Mouse (Mus musculus): Measurements from ENCODE around the gene Rpl22.

The Rpl22 gene

DNA sequence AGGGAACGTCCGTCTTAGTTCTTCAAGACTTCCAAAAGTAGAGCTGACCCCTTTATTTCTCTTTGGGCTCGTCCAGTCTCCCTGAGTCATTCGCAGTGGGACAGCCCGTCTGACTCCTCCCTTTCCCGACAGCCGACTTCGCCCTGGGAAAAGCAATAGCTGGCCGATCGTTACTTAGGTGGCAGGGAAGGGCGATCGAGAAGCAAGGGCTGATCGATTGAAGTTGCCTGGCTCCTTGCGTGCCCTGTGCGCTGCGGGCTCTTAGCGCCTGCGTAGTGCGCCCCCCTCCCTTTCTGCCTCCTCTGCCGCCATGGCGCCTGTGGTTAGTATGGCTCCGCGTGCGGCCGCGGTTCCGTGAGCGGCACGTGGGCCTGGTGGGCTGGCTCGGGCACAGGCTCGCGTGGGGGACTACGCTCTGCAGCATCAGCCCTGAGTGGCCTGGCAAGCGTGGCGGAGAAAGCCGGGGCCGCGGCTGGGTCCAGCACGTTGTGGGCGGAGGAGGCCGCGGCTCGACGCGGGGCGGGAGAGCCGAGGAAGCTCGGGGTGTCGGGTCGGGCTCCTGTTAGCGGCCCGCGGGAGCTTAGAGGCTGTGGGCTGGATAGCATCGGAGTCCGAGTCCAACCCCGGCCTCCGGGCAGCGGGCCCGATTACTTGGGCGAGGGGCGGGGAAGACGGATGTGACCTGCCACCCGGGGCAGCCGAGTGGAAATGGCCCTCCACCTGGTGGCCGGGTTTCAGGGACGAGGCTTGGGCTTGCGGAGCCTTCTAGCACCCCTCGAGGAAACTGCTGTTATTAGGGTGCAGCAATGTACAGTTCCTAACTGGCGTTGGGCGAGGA lies at the start of gene Rpl22:
Gene Rpl22 (plus strand): TSS at position 169 of the 838 bp plus-strand sequence.
- DNase-seq: peak; percentile 95 to 97

GRCm38 (mm10) chr4:152276389-152277347 lies 48.9 kb upstream of the Rpl22 start:
- peak in 1 of 2 experiments; percentile 45 for DNase-seq

DNA sequence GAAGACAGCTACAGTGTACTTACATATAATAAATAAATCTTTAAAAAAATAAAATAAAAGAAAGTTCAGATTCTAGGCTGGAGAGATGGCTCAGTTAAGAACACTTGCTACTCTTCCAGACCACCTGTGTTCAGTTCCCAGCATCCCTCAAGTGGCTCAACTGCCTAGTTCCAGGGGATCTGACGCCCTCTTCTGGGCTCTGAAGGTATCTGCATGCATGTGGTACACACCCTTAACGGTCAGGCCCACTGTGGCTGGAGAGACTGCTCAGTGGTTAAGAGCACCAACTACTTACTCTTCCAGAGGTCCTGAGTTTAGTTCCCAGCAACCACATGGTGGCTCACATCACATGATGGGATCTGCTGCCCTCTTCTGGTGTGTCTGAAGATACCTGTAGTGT lies 47.6 kb upstream of the Rpl22 start:
- no peak for DNase-seq

DNA sequence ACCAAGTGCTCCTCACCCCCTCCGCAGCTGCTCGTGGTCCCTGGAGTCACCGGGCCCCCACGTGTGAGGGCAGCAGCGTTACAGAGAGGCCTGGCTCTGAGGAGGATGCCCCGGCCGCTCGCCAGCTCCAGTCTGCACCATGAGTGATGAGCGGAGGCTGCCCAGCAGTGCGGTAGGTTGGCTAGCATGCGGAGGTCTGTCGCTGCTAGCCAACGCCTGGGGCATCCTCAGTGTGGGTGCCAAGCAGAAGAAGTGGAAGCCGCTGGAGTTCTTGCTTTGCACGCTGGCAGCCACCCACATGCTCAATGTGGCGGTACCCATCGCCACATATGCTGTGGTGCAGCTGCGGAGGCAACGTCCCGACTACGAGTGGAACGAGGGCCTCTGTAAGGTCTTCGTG lies 46.6 kb upstream of the Rpl22 start:
- DNase-seq: no peak

- no peak for DNase-seq
Measured at GRCm38 (mm10) chr4:152281601-152282000, 43.9 kb upstream of the Rpl22 start.

GRCm38 (mm10) chr4:152282721-152283120 lies 42.8 kb upstream of the Rpl22 start:
- no peak for DNase-seq

GRCm38 (mm10) chr4:152283186-152283950 lies 42.2 kb upstream of the Rpl22 start:
- DNase-seq: peak; percentile 90 to 91

GRCm38 (mm10) chr4:152285505-152285904 lies 40.0 kb upstream of the Rpl22 start:
- DNase-seq: peak; percentile 70 to 74

- DNase-seq: no peak
Measured at GRCm38 (mm10) chr4:152286183-152286582, 39.4 kb upstream of the Rpl22 start.

GRCm38 (mm10) chr4:152286887-152287286 lies 38.7 kb upstream of the Rpl22 start:
- peak; percentile 73 to 77 for DNase-seq

DNA sequence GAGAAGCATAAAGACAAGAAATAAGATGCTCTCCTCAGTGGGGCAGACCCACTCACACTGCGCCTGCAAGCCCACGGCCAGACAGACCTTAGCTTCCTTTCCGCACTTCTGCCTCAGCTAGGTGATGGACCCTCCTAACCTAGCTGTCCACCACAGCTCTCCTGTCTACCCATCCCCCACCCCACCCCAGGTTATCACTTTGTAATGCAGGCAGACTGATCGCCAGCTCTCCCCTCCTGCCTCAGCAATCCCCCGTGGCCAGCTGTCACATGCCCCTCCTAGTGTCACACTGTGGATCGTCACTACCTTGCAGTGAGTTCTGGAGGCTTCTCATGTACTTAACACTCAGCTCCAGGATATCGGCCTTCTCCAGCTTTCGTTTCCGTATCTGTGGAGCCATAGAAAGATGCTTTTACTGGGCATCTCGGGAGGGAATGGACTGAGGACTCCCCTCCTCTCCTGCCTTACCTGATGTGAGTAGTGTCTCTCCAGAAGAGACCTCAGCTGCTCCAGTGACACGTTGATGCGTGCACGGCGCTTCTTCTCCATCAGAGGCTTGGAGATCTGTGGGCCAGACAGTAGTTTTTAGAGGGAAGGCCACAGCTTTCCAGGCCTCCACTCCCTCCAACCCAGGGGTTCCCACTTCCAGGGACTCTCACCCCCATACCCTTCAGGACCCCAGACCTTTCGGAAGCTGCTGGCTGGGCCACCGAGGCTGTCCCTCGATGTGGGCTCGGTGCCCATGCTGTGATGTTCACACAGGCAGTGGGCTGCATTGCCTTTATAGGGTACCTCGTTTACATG lies 38.0 kb upstream of the Rpl22 start:
- no peak for DNase-seq

GRCm38 (mm10) chr4:152288398-152288945 lies 37.1 kb upstream of the Rpl22 start:
- no peak for DNase-seq

- DNase-seq: no peak
Measured at GRCm38 (mm10) chr4:152290385-152290784, 35.2 kb upstream of the Rpl22 start.

GRCm38 (mm10) chr4:152290991-152291390 lies 34.6 kb upstream of the Rpl22 start:
- no peak for DNase-seq

GRCm38 (mm10) chr4:152291562-152291961 lies 34.0 kb upstream of the Rpl22 start, which contains the start of gene Hes3:
Gene Hes3, minus strand, starts transcription at chr4:152291662.
- DNase-seq: no peak

- no peak for DNase-seq
Measured at GRCm38 (mm10) chr4:152292102-152292765, 33.3 kb upstream of the Rpl22 start.

DNA sequence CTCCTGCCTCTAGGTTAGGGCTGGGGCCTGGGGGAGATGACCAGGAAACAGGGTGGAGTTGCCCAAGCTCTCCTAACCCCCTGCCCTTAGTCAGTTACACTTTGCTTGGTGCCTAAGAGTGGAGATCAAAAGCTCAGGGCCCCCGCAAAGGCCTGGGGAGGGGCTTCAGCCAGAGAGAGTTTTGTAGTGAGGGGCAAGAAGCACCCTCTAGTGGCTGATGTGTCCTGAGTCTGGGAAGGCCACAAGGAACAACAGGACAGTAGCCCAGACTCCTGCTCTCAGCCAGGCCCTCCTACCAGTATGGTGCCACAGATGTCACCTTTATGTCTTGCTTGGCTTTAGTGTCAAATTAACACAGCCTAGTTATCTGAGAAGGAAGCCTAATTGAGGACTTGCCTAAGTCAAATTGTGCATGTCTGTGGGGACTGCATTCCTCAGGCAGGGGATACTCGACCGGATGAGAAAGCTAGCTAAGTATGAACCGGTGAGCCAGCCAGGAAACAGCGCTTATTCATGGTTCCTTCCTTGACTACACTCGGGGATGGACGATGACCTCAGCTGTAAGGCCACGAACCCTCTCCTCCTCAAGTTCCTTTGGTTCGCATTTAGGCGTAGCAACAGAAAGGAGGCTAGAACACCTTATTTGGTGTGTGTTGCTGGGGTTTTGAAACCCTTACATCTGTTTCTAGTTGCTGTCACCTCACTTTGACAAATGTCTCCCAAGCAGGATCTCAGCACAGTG lies 31.2 kb upstream of the Rpl22 start:
- no peak for DNase-seq

- no peak for DNase-seq
Measured at GRCm38 (mm10) chr4:152295916-152296315, 29.6 kb upstream of the Rpl22 start.

- DNase-seq: no peak
Measured at GRCm38 (mm10) chr4:152296371-152296770, 29.2 kb upstream of the Rpl22 start.

Measured in lung, postnatal 4 days (tissue).